Mouse (Mus musculus) stomach, adult 2 months (tissue): ENCODE data around the gene Stra8. TPM values are rescaled to one million over a fixed set of nuclear protein-coding genes. Genes with fewer than 3 reads are reported as not detected.

Experiments used
- polyA plus RNA-seq: library from polyadenylated mRNA; depleted of rRNA; stranded (reverse); fragments of >200 nt; gene quantifications from 2 replicates; pipeline ENCODE4 v1.2.3, GENCODE M21; 2012; rRNA removed

Gene Stra8
- not detected in 2 replicates for polyA plus RNA-seq

DNA sequence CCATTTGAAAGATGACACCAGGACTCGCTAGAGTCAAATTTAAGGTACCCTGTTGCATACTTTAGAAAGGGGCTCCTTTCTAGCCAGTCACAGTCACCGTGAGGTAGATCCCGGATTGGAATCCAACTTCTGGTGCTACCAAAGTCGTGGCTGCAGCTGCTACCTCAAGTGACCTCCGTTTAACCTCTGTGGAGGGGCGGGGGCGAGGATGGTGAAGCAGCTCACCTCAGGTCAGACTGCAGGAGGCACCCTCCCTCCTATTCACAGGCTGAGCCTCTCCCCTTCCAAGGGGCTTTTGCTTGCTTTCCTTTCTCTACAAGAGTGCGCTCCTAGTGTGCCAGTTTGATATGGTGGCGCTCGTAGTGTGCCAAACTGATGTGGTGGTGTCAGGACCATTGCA lies at the start of gene Stra8:
Gene Stra8 (plus strand): TSS at position 208 of the 400 bp plus-strand sequence.

GRCm38 (mm10) chr6:34877509-34878321 lies 42.2 kb upstream of the Stra8 start, which contains the start of gene Cyren:
Gene Cyren, minus strand, starts transcription at chr6:34878060.

DNA sequence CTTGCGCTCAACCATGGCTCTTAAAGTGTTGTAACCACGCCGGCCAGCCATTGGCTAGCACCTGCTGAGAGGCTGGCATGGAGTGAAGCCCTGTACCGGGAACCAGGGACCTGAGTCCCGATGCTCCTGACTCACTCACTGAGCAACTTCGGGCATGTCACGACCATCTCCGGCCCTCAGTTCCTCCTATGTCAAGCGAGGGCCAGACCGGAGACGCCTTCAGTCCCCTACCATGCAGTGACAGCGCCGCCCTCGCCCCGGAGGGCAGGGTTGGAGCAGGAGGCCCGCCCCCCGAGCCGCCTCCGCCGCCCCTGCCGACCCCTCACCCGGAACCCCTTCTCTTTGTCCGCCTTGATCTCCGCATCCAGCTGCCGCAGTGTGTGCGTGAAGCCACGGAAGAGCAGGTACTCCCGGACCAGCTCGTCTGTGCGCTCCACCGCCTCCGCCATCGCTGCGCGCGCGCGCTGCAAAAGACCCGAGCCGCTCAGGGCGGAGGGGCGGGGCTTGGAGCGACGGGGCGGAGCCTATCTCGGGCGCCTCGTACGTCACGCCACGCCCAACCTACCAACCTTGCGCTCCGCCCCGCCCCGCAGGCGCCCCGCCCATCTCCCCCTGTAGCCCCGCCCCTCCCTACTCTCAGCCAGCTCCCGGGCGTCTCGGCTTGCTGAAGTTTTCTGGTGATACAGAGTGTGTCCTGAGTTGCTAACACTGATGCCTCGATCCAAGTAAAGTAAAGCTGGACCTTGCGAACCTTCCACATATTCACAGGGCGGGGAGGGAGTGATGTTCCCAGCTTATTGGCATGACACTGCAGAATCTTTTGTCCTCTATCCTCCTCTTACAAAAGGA lies 9.4 kb upstream of the Stra8 start, which contains the start of gene Wdr91:
Gene Wdr91 (minus strand): TSS at position 506 of the 849 bp plus-strand sequence.

DNA sequence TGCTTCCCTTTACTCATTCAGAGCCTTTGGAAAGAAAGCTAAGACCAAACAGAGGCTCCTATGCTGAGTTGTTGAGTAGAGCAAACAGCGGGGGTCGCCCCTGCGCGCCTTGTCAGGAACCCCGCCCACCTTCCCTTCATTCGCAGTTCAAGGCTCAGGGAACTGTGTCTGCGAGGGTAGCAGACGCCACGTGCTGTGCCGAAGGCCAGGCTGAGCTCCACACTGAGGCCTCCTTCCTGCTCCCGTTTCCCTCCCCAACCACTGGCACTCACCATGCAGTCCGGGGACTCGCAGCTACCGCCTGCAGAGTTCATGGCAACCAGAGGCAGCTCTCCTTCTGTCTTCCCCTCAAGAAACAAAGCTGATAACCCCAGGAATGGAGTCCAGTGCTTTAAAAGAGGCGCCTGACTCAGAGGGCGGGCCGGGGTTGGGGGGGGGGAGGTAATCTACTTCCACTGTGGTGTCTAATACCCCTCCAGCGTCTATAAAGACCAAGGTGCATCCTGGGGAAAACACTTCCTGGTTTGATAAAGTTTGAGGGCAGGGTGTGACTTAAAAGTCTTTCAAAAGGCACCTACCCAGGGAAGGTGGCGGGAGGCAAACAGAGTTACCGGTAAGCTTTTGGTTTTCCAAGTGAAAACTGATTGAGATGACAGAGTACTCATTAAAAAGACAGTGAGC lies 68.3 kb downstream of the Stra8 start, which contains the start of gene Slc23a4:
Gene Slc23a4 (minus strand): TSS at position 324 of the 681 bp plus-strand sequence.

Other genes starting within 250 kb of the Stra8 start
- gene Agbl3, start 139.7 kb upstream of the Stra8 start, polyA plus RNA-seq, result 0.28 and 0.98 TPM in 2 replicates
- 5.8 and 6.6 TPM in 2 replicates for gene Tmem140, start 57.0 kb upstream of the Stra8 start, polyA plus RNA-seq
- gene Cyren, start 42.1 kb upstream of the Stra8 start, polyA plus RNA-seq, result 2.3 and 3.5 TPM in 2 replicates
- gene Wdr91, start 9.3 kb upstream of the Stra8 start, polyA plus RNA-seq, result 5.1 and 5.8 TPM in 2 replicates
- gene Slc23a4, start 68.2 kb downstream of the Stra8 start, polyA plus RNA-seq, result 1.1 and 3.4 TPM in 2 replicates
- 1.6 and 2.3 TPM in 2 replicates for gene Cnot4, start 213.6 kb downstream of the Stra8 start, polyA plus RNA-seq